Mouse (Mus musculus) frontal cortex, postnatal 10 days (tissue): ENCODE measurements around the gene BC028528.
"Not testable (repeated sequence)": the region's sequence is repeated elsewhere in the genome, so short reads cannot be mapped to it uniquely, and the experiment has no call there.

ENCODE experiments used
- DNase-seq, 2 experiments: peaks; one replicate each; pipeline ENCODE4 v3.0.0; 2022; ENCODE audit warnings: low spot score in 2 of 2, mixed read lengths in 1 of 2

The BC028528 gene

GRCm38 (mm10) chr3:95879063-95879462 is 12.7 kb downstream of the BC028528 start:
- DNase-seq, result no peak

- DNase-seq, result no peak
Measured at GRCm38 (mm10) chr3:95872048-95872447, 19.8 kb downstream of the BC028528 start.

- DNase-seq, result peak; percentile 80
Measured at GRCm38 (mm10) chr3:95871392-95871867, 20.4 kb downstream of the BC028528 start, which contains the start of gene Mrps21. TSS of gene Mrps21 (minus strand) at chr3:95871519.

GRCm38 (mm10) chr3:95870976-95871375 is 20.8 kb downstream of the BC028528 start:
- no peak for DNase-seq

GRCm38 (mm10) chr3:95867408-95867807 is 24.4 kb downstream of the BC028528 start:
- no peak for DNase-seq

GRCm38 (mm10) chr3:95866071-95866470 is 25.7 kb downstream of the BC028528 start:
- DNase-seq, result no peak

- DNase-seq, result no peak
Measured at GRCm38 (mm10) chr3:95865571-95865970, 26.2 kb downstream of the BC028528 start.

- DNase-seq, result peak; percentile 33 to 57
Measured at GRCm38 (mm10) chr3:95865050-95865449, 26.8 kb downstream of the BC028528 start.

GRCm38 (mm10) chr3:95863578-95863977 is 28.2 kb downstream of the BC028528 start:
- DNase-seq, result no peak

- peak in 1 of 2 experiments; percentile 47 for DNase-seq
Measured at GRCm38 (mm10) chr3:95861796-95862195, 30.0 kb downstream of the BC028528 start.

GRCm38 (mm10) chr3:95861216-95861615 is 30.6 kb downstream of the BC028528 start:
- DNase-seq, result no peak

- DNase-seq, result no peak
Measured at GRCm38 (mm10) chr3:95860323-95860722, 31.5 kb downstream of the BC028528 start.

- DNase-seq, result not testable (repeated sequence)
Measured at GRCm38 (mm10) chr3:95858278-95858677, 33.5 kb downstream of the BC028528 start.

GRCm38 (mm10) chr3:95857050-95857449 is 34.8 kb downstream of the BC028528 start:
- DNase-seq, result not testable (repeated sequence)

GRCm38 (mm10) chr3:95856115-95856514 is 35.7 kb downstream of the BC028528 start:
- DNase-seq, result no peak

- peak; percentile 88 to 92 for DNase-seq
Measured at GRCm38 (mm10) chr3:95855502-95856089, 36.2 kb downstream of the BC028528 start, which contains the start of gene Prpf3. TSS of gene Prpf3 (minus strand) at chr3:95855885.

- no peak for DNase-seq
Measured at GRCm38 (mm10) chr3:95851317-95851716, 40.5 kb downstream of the BC028528 start.

- DNase-seq, result no peak
Measured at GRCm38 (mm10) chr3:95850611-95851010, 41.2 kb downstream of the BC028528 start.

- no peak for DNase-seq
Measured at GRCm38 (mm10) chr3:95842503-95843214, 49.1 kb downstream of the BC028528 start.

- DNase-seq, result no peak
Measured at GRCm38 (mm10) chr3:95839250-95839649, 52.6 kb downstream of the BC028528 start.
